In genomic region chr13:108722234-108722633, GRCm38 (mm10) we compare ENCODE assay signal across 8 mouse cellular contexts.
DNase-seq lines count a peak whose midpoint lies in the region.
"Had no signal": no experiment of that assay in that cellular context is flagged by ENCODE, and none has a peak within 500 bp of the region (broad histone marks: within the 10 kb centered on the region; RNA-seq: fewer than 3 reads in every experiment).

No protein-coding gene starts in this region.

- no peak overlapping the region for H3K27ac ChIP-seq in limb, embryonic 10.5 days
- H3K27ac ChIP-seq: midbrain, embryonic 12.5 days had no signal

- H3K9me3 ChIP-seq in limb, embryonic 10.5 days (replicated peaks): no peaks in the 10 kb centered on the region
- H3K9me3 ChIP-seq: midbrain, embryonic 12.5 days had no signal

- H3K27me3 ChIP-seq in limb, embryonic 10.5 days (ENCODE audit: low read depth, poor library complexity, severe bottlenecking): no peaks in the 10 kb centered on the region
- H3K27me3 ChIP-seq: midbrain, embryonic 12.5 days had no signal

- DNase-seq in ovary, postnatal 14 days (ENCODE audit: low spot score): peak; percentile 1
- no peak for DNase-seq in ovary, adult 18-20 months (ENCODE audit: low spot score)
- DNase-seq in adrenal gland, adult 18-20 months (ENCODE audit: low spot score in 2 of 2): peak; percentile 5 to 21
- peak; percentile 68 to 71 for DNase-seq in cerebellum, postnatal 10 days
- peak; percentile 34 for DNase-seq in lung, postnatal 14 days
- no peak for DNase-seq in frontal cortex, postnatal 36 days (ENCODE audit: low spot score in 2 of 2)
- DNase-seq in limb, embryonic 10.5 days (ENCODE audit: low spot score): no peak

- no peaks in the 10 kb centered on the region for H3K4me1 ChIP-seq in limb, embryonic 10.5 days
- H3K4me1 ChIP-seq: midbrain, embryonic 12.5 days had no signal

- 81% methylated on average over 5 of the region's 5 CpGs for WGBS in limb, embryonic 10.5 days

- H3K4me3 ChIP-seq in limb, embryonic 10.5 days: no peak overlapping the region
- H3K4me3 ChIP-seq: midbrain, embryonic 12.5 days had no signal

- no peaks in the 10 kb centered on the region for H3K36me3 ChIP-seq in limb, embryonic 10.5 days
- H3K36me3 ChIP-seq: midbrain, embryonic 12.5 days had no signal

Comparison
In these comparisons a context has a peak if more than half of its experiments do, and no peak if none do; other contexts are left out.
1. DNase-seq: peak in ovary, postnatal 14 days (single experiment), adrenal gland, adult 18-20 months (2 of 2), cerebellum, postnatal 10 days (2 of 2) and lung, postnatal 14 days (single experiment); none in ovary, adult 18-20 months (single experiment), frontal cortex, postnatal 36 days (0 of 2) and limb, embryonic 10.5 days (single experiment).